Mouse (Mus musculus) heart, adult 11 months (tissue): ENCODE results near the gene Lmod1.

Source experiments
- DNase-seq: peaks from one replicate; pipeline ENCODE4 v3.0.0; 2022

The Lmod1 gene

GRCm38 (mm10) chr1:135324571-135324970 lies at the start of gene Lmod1:
TSS of gene Lmod1 (plus strand) at chr1:135324807.
- DNase-seq = peak; percentile 91

GRCm38 (mm10) chr1:135280646-135281045 lies 44.0 kb upstream of the Lmod1 start:
- DNase-seq = peak; percentile 98

- DNase-seq = no peak
Measured at GRCm38 (mm10) chr1:135281841-135282240, 42.8 kb upstream of the Lmod1 start.

- peak; percentile 95 for DNase-seq
Measured at GRCm38 (mm10) chr1:135282536-135283286, 41.9 kb upstream of the Lmod1 start.

- peak; percentile 96 for DNase-seq
Measured at GRCm38 (mm10) chr1:135283287-135283825, 41.3 kb upstream of the Lmod1 start.

GRCm38 (mm10) chr1:135283826-135284291 lies 40.7 kb upstream of the Lmod1 start, which contains the start of gene Rnpep:
TSS of gene Rnpep (minus strand) at chr1:135284084.
- DNase-seq = peak; percentile 98

GRCm38 (mm10) chr1:135286311-135286710 lies 38.3 kb upstream of the Lmod1 start:
- DNase-seq = peak; percentile 92

- no peak for DNase-seq
Measured at GRCm38 (mm10) chr1:135290908-135291307, 33.7 kb upstream of the Lmod1 start.

GRCm38 (mm10) chr1:135311356-135311755 lies 13.3 kb upstream of the Lmod1 start:
- no peak for DNase-seq

- no peak for DNase-seq
Measured at GRCm38 (mm10) chr1:135312201-135312600, 12.4 kb upstream of the Lmod1 start.

- peak; percentile 100 for DNase-seq
Measured at GRCm38 (mm10) chr1:135313284-135314031, 11.1 kb upstream of the Lmod1 start, which contains the start of gene Timm17a. TSS of gene Timm17a (minus strand) at chr1:135313778.

- peak; percentile 84 for DNase-seq
Measured at GRCm38 (mm10) chr1:135323367-135323901, 1.2 kb upstream of the Lmod1 start.

GRCm38 (mm10) chr1:135325934-135326333 lies 1.3 kb downstream of the Lmod1 start:
- DNase-seq = peak; percentile 73

GRCm38 (mm10) chr1:135328368-135328767 lies 3.8 kb downstream of the Lmod1 start:
- no peak for DNase-seq

- DNase-seq = no peak
Measured at GRCm38 (mm10) chr1:135330578-135330977, 6.0 kb downstream of the Lmod1 start.

- DNase-seq = no peak
Measured at GRCm38 (mm10) chr1:135341947-135342346, 17.3 kb downstream of the Lmod1 start.

- DNase-seq = no peak
Measured at GRCm38 (mm10) chr1:135344026-135344425, 19.4 kb downstream of the Lmod1 start.

- no peak for DNase-seq
Measured at GRCm38 (mm10) chr1:135346891-135347290, 22.3 kb downstream of the Lmod1 start.

- peak; percentile 98 for DNase-seq
Measured at GRCm38 (mm10) chr1:135347498-135348169, 23.0 kb downstream of the Lmod1 start.

GRCm38 (mm10) chr1:135351953-135352352 lies 27.3 kb downstream of the Lmod1 start:
- peak; percentile 98 for DNase-seq

- DNase-seq = peak; percentile 92
Measured at GRCm38 (mm10) chr1:135359071-135359470, 34.5 kb downstream of the Lmod1 start.

GRCm38 (mm10) chr1:135361491-135361890 lies 36.9 kb downstream of the Lmod1 start:
- no peak for DNase-seq

- no peak for DNase-seq
Measured at GRCm38 (mm10) chr1:135362115-135362514, 37.5 kb downstream of the Lmod1 start.
